Mouse (Mus musculus) heart, embryonic 15.5 days (tissue): ENCODE measurements around the gene Pgghg. TPM values are rescaled to one million over a fixed set of nuclear protein-coding genes. Genes with fewer than 3 reads are reported as not detected.
"Not testable (repeated sequence)": the region's sequence is repeated elsewhere in the genome, so short reads cannot be mapped to it uniquely, and the experiment has no call there.

ENCODE experiments used
- ATAC-seq: fragments of 200-750 bp; cut with Nextera tagmentation; replicated peaks from 2 replicates; pipeline ENCODE4 v1.8.0; 2017; ENCODE audit warnings: low read depth, moderate TSS enrichment; ENCODE audit not compliant: insufficient number of reproducible peaks, insufficient read depth, low FRiP score
- H3K27ac ChIP-seq: fragments of 300-500 bp; sonication (generic); 2 replicates; pipeline ENCODE4 v1.5.1; 2015; ENCODE audit warnings: mild to moderate bottlenecking, inconsistent platforms
- H3K27me3 ChIP-seq: fragments of 300-500 bp; sonication (generic); 2 replicates; pipeline ENCODE4 v1.6.1; 2015; ENCODE audit warnings: inconsistent platforms
- H3K36me3 ChIP-seq: fragments of 300-500 bp; sonication (generic); 2 replicates; pipeline ENCODE4 v1.6.1; 2015; ENCODE audit warnings: mild to moderate bottlenecking, inconsistent platforms
- H3K4me1 ChIP-seq: fragments of 300-500 bp; sonication (generic); replicated peaks from 2 replicates; pipeline ENCODE4 v1.6.1; 2015; ENCODE audit warnings: inconsistent platforms
- H3K4me2 ChIP-seq: fragments of 300-500 bp; sonication (generic); 2 replicates; pipeline ENCODE4 v1.6.1; 2015; ENCODE audit warnings: inconsistent platforms, mild to moderate bottlenecking, moderate library complexity
- H3K4me3 ChIP-seq: fragments of 300-500 bp; sonication (generic); 2 replicates; pipeline ENCODE4 v1.5.1; 2015; ENCODE audit warnings: mild to moderate bottlenecking, inconsistent platforms
- H3K9ac ChIP-seq: fragments of 300-500 bp; sonication (generic); 2 replicates; pipeline ENCODE4 v1.6.1; 2015; ENCODE audit warnings: mild to moderate bottlenecking, inconsistent platforms
- H3K9me3 ChIP-seq: fragments of 300-500 bp; sonication (generic); replicated peaks from 2 replicates; pipeline ENCODE4 v1.6.1; 2016; ENCODE audit warnings: inconsistent platforms
- WGBS: fragments of 180-500 bp; shearing (Covaris S2); methylation state at CpG from one replicate; pipeline ENCODE4 v1.1.7; 2015; ENCODE audit warnings: mixed read lengths; 5-methylcytosine and 5-hydroxymethylcytosine counted together
- polyA plus RNA-seq: library from polyadenylated mRNA; unstranded; fragments of >200 nt; fragmentation: Nextera tagmentation; extraction: Ambion mirVana; gene quantifications from 2 replicates; pipeline ENCODE4 v1.2.1, GENCODE M21; 2015

Gene Pgghg
- polyA plus RNA-seq, 1 experiment from 2014 or later = 9.3 TPM

DNA sequence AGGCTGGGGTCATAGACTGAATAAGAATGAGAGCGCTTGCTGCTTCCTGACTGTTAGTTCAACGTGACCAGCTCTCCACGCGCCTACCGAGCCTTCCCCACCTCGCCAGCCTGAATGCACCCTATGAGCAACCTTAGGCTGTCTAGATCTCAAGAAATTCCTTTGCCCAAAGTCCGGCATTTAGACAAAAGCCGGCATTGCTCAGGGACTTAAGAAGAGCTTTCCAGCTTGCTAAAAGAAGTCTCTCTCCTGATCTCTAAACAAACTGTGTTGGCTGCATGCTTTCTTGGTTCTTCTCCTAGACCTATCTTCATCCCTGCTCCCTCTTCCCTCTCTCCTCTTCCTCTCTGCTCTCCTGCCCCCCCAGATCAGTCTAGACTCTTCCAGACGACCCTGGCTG, 33.7 kb downstream of the Pgghg start:
- Histone ChIP-seq H3K4me1 (peaks cover 7% of the 10 kb centered on the region; the same call in 1 of the 2 replicates), H3K27me3 (peaks cover 8% of the 10 kb centered on the region), H3K36me3 (no peaks in the 10 kb centered on the region), H3K4me2 (no peak overlapping the region), H3K9me3 (no peaks in the 10 kb centered on the region), H3K27ac (no peak overlapping the region), H3K9ac (no peak overlapping the region), H3K4me3 (no peak overlapping the region)
- WGBS = 9% methylated on average over 9 of the region's 9 CpGs
- ATAC-seq = no peak

DNA sequence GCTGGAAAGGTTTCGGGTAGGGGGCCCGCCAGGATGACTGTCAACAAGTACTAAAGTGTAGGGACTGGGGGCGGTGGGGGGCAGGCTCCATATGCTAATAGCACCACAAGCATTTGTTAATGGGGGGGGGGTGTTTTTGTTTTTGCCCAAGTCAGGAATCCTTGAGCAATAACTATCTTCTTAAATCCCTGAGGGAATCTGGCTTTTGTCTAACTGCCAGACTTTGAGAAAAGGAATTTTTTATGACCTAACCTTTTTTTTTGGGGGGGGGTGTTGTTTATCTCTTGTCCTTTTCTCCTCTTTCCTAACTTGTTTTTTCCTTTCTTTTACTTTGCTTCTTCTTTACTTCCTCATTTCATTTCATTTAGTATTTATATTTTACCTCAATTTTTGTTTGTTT, 34.3 kb downstream of the Pgghg start:
- Histone ChIP-seq H3K9me3 (no peaks in the 10 kb centered on the region), H3K4me1 (peaks cover 7% of the 10 kb centered on the region; the same call in 1 of the 2 replicates), H3K27ac (no peak overlapping the region), H3K4me2 (no peak overlapping the region), H3K9ac (no peak overlapping the region), H3K27me3 (peaks cover 8% of the 10 kb centered on the region), H3K4me3 (no peak overlapping the region), H3K36me3 (no peaks in the 10 kb centered on the region)
- WGBS = 36% methylated on average over 3 of the region's 3 CpGs
- ATAC-seq = no peak

GRCm38 (mm10) chr7:140976720-140977119, 35.5 kb downstream of the Pgghg start:
- H3K4me2 ChIP-seq, H3K36me3 ChIP-seq, H3K4me1 ChIP-seq, ATAC-seq, H3K9ac ChIP-seq, H3K27ac ChIP-seq, H3K27me3 ChIP-seq, H3K9me3 ChIP-seq, H3K4me3 ChIP-seq: not testable (repeated sequence)
- WGBS = 85% methylated on average over 9 of the region's 9 CpGs

GRCm38 (mm10) chr7:140981704-140982103, 40.5 kb downstream of the Pgghg start:
- no peaks in the 10 kb centered on the region for H3K4me1 ChIP-seq
- no peak for ATAC-seq
- H3K4me3 ChIP-seq = no peak overlapping the region
- no peaks in the 10 kb centered on the region for H3K9me3 ChIP-seq
- H3K4me2 ChIP-seq = no peak overlapping the region
- no peaks in the 10 kb centered on the region; the same call in 1 of the 2 replicates for H3K27me3 ChIP-seq
- no peak overlapping the region for H3K27ac ChIP-seq
- no peaks in the 10 kb centered on the region for H3K36me3 ChIP-seq
- H3K9ac ChIP-seq = no peak overlapping the region
- 82% methylated on average over 8 of the region's 8 CpGs for WGBS

DNA sequence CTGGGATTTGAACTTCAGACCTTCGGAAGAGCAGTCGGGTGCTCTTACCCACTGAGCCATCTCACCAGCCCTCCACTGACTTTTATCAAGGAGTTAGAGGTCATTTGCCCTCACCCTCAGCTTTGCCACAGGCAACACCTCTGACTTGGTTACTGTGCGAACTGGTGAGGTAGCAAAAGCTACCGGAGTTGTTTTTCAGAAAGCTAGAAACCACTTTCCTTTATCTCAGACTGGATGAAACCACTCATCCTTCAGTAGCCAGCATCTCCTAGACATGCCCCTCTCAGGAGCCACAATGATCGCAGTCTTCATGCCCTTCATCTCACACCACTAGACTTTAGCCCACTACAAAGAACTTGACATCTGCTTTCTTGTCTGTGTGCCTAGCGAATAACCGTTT, 41.8 kb downstream of the Pgghg start:
- no peaks in the 10 kb centered on the region; the same call in 1 of the 2 replicates for H3K27me3 ChIP-seq
- 59% methylated on average over 7 of the region's 7 CpGs for WGBS

GRCm38 (mm10) chr7:140987182-140988138, 46.3 kb downstream of the Pgghg start:
- Histone ChIP-seq H3K9ac (no peak overlapping the region), H3K27ac (no peak overlapping the region), H3K4me2 (no peak overlapping the region), H3K4me1 (no peaks in the 10 kb centered on the region), H3K36me3 (no peaks in the 10 kb centered on the region), H3K9me3 (no peaks in the 10 kb centered on the region), H3K4me3 (no peak overlapping the region), H3K27me3 (no peaks in the 10 kb centered on the region; the same call in 1 of the 2 replicates)
- 71% methylated on average over 17 of the region's 17 CpGs for WGBS
- no peak for ATAC-seq

More for the DNA sequence above, 41.8 kb downstream of the Pgghg start:
- Histone ChIP-seq H3K27ac (no peak overlapping the region), H3K4me1 (no peaks in the 10 kb centered on the region), H3K4me3 (no peak overlapping the region), H3K4me2 (no peak overlapping the region), H3K36me3 (no peaks in the 10 kb centered on the region), H3K9me3 (no peaks in the 10 kb centered on the region), H3K9ac (no peak overlapping the region)
- no peak for ATAC-seq

DNA sequence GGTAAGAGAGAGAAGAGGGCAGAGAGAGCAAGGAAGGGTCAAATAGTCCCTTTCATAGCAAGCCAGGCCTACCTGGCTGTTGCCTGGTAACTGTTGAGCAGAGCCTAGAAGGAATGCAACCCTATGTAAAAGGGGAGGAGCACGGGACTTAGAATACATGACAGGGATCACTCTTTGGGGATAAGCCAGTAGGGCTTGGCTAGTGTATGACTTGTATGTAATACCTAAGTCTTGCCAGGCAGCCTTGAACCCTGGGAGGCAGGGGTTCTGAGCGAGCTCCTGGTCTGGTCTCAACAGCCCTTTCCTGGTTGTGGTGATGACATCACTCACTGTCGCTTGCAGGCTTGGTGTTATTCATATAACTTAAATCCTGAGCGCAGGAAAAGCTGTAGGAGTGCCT, 47.8 kb downstream of the Pgghg start:
- Histone ChIP-seq H3K9ac (no peak overlapping the region), H3K4me1 (no peaks in the 10 kb centered on the region), H3K9me3 (no peaks in the 10 kb centered on the region), H3K4me2 (no peak overlapping the region), H3K4me3 (no peak overlapping the region), H3K27ac (no peak overlapping the region), H3K27me3 (no peaks in the 10 kb centered on the region), H3K36me3 (no peaks in the 10 kb centered on the region)
- no peak for ATAC-seq
- 63% methylated on average over 4 of the region's 4 CpGs for WGBS

- Histone ChIP-seq H3K27ac (no peak overlapping the region), H3K4me3 (no peak overlapping the region), H3K4me2 (no peak overlapping the region; the same call in 1 of the 2 replicates), H3K9me3 (no peaks in the 10 kb centered on the region), H3K27me3 (no peaks in the 10 kb centered on the region), H3K4me1 (no peaks in the 10 kb centered on the region), H3K36me3 (no peaks in the 10 kb centered on the region), H3K9ac (no peak overlapping the region)
- ATAC-seq = no peak
- WGBS = 51% methylated on average over 6 of the region's 6 CpGs
Observed at GRCm38 (mm10) chr7:140990185-140990584, 49.0 kb downstream of the Pgghg start.

GRCm38 (mm10) chr7:140990622-140991021, 49.4 kb downstream of the Pgghg start:
- H3K4me2 ChIP-seq = no peak overlapping the region
- WGBS = 59% methylated on average over 5 of the region's 5 CpGs

GRCm38 (mm10) chr7:140991117-140991689, 50.0 kb downstream of the Pgghg start:
- Histone ChIP-seq H3K27ac (no peak overlapping the region), H3K4me3 (no peak overlapping the region), H3K4me2 (no peak overlapping the region), H3K27me3 (no peaks in the 10 kb centered on the region), H3K9ac (no peak overlapping the region), H3K36me3 (no peaks in the 10 kb centered on the region), H3K4me1 (no peaks in the 10 kb centered on the region), H3K9me3 (no peaks in the 10 kb centered on the region)
- 68% methylated on average over 14 of the region's 14 CpGs for WGBS
- no peak for ATAC-seq

More at GRCm38 (mm10) chr7:140990622-140991021, 49.4 kb downstream of the Pgghg start:
- Histone ChIP-seq H3K9ac (no peak overlapping the region), H3K27ac (no peak overlapping the region), H3K36me3 (no peaks in the 10 kb centered on the region), H3K27me3 (no peaks in the 10 kb centered on the region), H3K4me3 (no peak overlapping the region), H3K9me3 (no peaks in the 10 kb centered on the region), H3K4me1 (no peaks in the 10 kb centered on the region)
- no peak for ATAC-seq
